Mouse (Mus musculus): Measurements from ENCODE around the gene Gne.

The Gne gene

DNA sequence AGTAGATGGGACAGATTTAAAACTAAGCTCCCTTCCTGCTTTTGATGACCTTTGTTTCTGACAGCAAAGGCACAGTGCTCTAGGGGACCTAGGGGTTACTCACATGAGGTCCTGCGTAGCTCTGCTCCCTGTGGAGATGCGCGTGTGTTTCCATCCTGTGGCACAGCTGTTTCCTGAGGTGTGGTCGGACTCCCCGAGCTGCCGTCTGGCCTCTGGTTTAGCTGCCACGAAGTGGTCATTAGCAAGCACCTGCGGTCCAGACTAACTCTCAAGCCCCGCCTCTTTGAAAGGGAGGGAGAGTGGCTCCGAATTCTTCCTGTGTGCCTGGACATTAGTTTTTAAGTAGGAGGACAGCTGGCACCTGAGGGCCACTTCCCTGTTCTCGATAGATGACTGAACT, at the start of gene Gne:
Gne (minus strand) TSS at position 233 of the 400 bp plus-strand sequence.
- DNase-seq (ENCODE audit: low spot score), result peak; percentile 42

DNA sequence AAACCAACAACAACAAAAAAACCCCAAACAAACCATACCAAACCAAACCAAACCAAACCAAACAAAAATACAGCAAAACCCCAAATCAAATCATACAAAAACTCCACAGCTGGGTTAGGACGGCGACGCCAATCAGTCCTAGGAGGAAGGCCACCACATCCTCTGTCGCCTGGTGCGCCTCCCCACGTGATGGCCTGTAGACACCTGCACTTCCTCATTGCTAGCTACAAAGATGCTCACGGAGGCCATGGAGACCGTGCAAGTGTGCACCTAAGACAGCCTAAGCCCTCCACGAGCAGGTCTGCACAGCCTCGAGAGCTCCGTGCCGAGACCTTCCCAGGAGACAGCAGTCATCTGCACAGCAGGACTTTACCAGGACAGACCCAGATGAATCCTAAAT, 42.8 kb upstream of the Gne start:
- DNase-seq (ENCODE audit: low spot score), result no peak

DNA sequence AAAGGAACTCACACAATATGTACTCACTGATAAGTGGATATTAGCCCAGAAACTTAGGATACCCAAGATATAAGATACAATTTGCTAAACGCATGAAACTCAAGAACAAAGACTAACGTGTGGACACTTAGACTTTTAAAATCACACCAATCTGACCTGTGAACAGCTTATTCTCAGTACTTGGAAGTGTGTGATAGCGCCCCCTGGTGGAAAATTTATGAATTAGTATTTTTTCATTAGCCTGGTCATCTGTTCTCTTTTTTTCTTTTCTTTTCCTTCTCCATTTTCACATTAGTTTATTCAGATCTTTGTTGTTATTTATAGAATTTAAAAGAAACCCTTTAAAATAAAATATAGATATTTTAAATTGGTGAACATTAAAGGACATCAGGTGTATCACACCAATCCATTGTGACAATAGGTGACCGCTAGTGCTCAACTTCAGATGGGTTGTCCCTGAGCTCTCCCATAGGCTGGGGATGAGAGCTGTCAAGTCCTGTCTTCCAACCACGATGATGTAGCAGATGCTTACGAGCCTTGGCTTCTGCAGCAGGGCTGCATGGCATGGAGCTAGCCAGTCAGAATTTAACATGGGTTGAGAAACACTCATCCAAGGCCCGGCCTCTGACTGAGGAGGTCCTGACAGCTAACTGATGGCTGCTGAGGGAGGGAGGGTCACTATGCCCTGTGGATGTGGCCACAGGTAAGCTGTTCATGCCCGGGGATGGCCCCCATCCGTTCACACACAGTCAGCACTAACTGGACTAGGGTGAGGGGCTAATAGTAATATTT, 35.6 kb upstream of the Gne start:
- no peak for DNase-seq (ENCODE audit: low spot score)

DNA sequence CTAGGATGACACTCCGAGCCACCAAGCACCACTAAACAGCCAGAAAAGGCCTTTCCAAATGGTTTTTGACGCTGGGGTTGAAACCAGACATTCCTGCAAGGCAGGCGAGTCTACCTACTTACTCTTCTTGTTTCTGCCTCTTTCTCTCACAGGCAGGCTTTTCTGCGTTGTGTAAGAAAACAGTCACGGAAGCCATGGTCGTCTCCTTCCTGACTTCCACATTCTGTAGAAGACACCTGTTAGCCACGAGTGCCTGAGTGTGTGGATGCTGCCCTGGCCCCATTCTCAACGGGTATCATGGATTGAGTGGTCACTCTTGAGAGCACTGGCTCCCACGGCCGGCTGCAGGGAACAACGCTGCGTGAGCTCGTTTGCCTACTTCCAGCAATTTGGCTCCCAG, 31.1 kb upstream of the Gne start:
- DNase-seq (ENCODE audit: low spot score), result no peak

DNA sequence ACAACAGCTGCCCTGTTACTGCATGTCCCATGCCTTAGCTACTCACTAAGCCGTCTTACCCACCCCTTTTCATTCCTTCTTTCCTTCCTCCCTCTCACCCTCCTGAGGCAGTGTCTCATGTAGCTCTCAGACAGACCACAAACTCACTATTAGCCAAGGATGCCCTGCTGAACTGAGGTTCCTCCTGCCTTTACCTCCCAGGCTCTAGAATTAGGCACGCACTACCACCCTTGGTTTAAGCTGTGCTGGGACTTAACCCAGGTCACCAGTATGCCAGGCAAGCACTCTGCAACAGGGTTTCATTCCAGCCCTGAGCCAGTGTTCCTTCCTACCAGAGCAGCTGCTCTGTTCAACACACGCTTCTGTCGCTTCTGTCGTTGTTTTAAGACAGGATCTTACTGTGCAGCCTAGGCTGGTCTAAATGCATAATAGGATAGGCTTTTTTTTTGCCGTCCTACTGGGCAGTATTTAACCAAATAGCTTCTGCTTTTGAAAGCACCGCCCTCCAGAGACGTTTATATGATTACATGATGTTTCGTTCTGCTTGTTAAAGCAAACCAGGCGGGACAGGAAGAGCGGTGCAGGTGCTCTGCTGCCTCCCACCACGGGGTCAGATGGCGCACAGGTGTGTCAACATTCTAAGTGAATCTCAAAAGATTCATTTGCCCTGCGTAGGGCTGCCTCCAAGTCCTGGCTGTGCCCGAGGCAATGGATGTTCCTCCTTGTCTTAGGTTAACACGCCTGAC, 29.6 kb upstream of the Gne start:
- peak; percentile 50 for DNase-seq (ENCODE audit: low spot score)

DNA sequence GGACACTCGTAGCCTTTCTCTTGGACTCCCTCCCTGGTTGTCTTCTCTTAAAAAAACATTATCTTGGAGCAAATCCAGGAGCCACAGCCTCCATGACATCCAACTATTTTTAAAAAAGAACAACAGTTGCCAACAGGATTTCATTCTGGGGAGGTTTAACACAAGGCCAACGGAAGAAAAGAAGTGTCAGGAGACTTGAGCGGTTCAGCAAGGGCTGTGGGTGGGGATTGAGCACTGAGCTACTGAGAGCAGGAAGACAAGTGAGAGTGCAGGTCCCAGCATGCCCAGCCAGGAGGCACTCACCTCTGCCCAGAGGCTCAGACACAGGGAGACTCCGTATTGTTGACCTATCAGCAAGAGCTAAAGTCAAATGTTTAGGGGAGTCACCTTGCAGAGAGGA, 28.8 kb upstream of the Gne start:
- peak; percentile 78 for DNase-seq (ENCODE audit: low spot score)

DNA sequence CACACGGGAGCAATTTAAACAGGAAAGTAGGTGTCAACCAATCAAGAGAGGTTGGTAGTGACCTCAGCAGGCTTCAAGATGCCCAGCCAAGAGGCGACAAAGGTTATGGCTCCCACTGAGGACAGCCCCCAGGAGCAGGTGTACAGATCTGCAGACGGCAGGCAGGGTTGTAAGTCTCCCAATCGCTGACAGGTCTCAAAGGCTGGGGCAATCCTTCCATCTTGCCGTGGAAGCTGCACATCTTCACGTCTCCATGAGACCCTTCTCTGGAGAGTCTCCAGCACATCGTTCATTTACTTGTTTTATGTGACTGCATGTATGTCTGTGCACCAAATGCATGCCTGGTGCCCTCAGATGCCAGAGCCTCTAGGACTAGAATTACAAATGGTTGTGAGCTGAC, 26.8 kb upstream of the Gne start:
- DNase-seq (ENCODE audit: low spot score), result no peak

DNA sequence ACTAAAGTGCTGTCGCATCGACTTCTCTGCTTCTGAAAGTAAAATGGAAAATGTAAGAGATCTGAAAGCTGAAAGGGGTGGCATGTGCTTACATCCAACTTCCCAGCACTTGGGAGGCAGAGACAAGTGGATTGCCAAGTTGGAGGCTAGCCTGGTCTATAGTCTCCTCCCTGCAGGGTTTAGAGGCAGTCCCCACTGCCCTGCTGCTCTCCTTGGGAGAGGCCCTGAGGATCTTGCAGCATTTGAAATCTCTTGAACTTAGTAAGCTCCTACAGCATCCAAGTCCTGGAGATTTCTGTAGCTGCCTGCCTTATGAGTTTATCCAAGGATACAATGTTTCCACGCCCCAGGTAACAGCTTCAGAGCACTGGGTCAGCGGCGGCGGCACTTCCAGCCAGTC, 24.3 kb upstream of the Gne start:
- no peak for DNase-seq (ENCODE audit: low spot score)

DNA sequence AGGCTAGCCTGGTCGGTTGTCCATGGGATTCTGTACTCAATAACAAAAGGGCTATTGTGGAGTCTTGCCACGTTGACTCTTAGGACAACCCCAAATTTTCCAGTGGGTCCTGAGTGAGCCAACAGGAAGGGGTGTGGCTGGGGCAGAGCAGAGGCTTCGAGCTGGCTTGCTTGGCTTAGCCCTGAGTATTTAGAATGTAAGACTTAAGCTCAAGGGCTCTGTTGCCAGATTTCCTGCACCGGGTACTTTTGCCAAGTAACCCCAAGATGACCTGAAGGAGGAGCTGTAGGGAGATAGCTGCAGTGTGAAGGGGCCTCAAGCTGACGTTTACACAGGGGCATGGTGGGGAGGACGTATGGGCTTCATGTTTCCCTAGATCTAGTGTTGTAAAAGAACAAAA, 23.4 kb upstream of the Gne start:
- peak; percentile 28 for DNase-seq (ENCODE audit: low spot score)

DNA sequence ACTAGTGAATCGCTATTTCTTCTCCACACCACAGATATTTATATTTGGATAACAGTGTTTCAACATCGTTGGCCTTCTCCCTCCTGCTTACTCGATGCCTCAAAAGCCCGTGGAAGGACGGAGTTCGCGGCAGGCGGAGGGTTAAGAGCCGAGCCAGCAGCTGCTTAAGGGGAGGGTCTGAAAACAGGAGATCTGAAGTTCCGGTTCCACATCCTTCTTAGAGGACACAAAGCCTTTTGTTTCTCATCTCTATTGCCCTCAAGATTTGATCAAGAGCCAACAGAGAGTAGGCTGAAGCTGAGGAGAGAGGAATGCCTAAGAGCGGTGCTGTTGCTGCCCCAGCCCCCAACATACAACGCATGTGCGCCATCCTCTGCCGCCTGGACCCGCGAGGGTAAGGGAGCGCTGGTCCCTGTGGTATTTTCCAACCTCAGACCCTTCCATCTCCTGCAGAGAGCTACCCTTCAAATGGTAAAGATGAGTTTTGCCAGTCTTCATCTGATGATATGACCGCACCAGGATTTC, 22.4 kb upstream of the Gne start:
- DNase-seq (ENCODE audit: low spot score), result no peak

DNA sequence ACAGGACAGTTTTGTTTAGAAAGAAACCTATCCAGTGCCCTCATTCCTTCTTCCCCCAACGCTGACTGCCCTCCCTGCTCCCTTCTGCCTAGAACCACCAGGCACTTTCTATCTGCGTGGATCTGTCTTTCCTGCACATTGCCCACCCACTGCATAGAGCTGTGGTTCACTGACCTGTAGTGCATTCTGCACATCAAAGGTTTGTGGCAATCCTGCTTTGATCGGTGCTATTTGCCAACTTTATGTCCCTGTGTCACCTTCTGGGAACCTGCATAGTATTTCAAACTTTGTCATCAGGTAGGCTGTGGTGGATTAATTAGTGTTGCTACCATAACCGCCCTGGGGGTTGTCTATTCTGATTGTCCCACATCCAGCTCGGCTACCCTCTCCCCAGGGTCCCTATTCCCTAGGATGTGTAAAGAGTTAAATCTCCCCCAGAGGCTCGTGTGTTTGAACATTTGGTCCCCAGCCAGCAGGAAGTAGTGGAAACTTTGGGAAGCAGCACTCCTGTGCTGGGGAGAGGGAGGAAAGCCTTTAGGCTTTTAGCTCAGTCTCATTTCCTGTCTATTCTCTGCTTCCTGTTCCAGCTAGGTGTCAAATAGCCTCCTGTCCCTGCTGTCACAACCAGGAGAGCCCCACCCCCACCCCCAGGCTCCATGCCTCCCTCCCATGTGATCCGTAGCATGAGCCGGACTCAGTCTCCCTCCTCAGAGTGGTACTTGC, 20.4 kb upstream of the Gne start:
- no peak for DNase-seq (ENCODE audit: low spot score)

DNA sequence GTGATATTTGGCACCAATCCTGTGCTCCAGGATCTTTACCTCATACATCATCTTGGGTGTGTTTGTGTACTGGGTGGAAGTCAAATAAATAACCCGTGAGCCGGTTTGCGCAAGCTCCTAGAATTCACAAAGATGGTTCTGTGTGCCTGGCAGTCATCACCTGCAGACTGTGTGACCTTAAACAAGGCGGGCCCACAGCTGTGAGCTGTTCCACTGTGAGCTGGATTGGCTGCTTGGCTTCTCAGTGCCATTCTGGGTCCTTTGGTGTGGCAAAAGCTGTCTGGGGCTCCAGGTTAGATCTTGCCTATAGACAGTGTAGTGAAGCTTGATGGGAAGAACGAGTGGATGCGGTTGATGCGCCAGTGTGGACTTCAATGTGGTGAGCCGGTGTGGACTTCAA, 19.6 kb upstream of the Gne start:
- DNase-seq (ENCODE audit: low spot score), result peak; percentile 41

DNA sequence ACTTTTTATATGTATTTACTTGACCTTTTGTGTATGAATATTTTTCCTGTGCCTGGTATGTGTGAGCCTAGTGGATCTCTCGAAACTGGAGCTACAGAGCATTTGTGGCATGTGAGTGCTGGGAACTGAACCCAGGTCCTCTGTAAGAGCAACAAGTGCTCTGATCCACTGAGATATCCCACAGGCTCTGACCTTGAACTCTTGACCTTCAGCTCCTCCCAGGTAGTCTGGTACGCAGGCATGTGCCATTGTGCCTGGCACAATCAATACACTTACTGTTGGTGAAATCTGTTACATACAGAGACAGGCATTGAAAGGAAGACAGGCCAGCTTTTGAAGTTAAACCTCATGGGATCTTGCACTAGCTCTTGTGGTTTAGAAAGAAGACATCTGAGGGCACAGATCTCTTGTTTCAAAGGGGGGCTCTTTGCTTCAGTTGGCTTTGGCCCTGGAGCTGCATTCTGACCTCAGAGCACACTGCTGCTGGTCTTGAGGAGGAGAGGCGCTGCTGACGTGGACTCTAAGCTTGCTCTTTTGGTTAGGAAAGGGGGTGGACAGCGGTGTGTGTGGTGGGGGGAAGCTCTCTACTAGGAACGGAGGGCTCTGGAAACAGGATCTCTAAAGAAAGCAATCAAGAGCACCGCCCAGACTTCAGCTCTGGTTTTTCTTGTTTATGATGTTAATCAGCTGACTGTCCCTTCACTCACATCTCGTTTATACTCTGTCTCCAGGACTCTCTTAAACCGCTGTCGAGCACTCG, 13.8 kb upstream of the Gne start:
- no peak for DNase-seq (ENCODE audit: low spot score)

DNA sequence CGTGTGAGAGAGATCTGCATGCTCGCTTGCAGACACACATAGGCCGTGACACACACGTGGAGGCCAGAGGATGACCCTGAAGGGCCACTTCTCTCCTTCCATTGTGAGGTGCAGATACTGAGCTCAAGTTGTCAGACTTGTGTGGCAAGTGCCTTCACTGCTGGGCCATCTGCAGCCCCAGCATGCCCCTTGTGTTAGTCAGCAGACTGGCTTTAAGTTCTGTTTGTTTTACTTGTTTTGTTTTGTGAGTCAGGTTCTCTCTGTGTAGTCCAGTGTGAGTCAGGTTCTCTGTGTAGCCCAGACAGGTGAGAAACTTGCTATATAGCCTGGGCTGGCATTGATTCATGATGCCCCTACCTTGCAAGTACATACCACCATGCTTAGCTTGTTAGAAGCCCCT, 10.5 kb upstream of the Gne start:
- peak; percentile 59 for DNase-seq (ENCODE audit: low spot score)

DNA sequence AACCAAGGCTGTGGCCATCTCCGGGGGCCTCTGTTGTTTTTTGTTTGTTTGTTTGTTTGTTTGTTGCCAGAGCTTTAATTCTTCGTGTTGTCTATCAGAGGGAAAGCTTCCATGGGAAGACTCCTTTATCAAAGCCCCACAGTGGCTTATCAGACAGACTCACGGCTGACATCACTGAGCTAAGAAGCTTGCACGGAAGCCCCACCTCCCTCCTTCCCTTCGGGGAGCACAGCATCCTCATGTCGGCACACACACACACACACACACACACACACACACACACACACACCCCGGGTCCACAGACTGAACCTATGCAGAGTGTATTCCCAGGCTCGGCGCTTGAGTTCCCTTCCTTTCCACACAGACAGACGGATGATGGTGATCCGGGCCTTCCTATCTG, 8.4 kb upstream of the Gne start:
- DNase-seq (ENCODE audit: low spot score), result no peak

DNA sequence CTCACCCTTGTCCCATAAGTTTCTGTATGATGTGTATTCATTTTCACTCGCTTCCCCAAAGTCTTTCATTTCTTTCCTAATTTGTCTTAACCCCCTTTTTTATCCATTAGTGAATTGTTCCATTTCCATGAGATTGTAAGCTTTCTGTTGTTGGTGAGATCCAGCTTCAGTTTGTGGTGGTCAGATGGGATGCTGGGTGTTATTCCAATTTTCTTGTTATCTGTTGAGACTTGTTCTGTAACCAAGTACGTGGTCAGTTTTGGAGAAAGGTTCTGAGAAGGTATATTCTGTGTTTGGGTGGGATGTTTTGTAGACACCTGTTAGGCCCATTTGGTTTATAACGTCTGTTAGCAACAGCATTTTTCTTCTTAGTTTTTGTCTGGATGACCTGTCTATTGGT, 1.6 kb upstream of the Gne start:
- no peak for DNase-seq (ENCODE audit: low spot score)

DNA sequence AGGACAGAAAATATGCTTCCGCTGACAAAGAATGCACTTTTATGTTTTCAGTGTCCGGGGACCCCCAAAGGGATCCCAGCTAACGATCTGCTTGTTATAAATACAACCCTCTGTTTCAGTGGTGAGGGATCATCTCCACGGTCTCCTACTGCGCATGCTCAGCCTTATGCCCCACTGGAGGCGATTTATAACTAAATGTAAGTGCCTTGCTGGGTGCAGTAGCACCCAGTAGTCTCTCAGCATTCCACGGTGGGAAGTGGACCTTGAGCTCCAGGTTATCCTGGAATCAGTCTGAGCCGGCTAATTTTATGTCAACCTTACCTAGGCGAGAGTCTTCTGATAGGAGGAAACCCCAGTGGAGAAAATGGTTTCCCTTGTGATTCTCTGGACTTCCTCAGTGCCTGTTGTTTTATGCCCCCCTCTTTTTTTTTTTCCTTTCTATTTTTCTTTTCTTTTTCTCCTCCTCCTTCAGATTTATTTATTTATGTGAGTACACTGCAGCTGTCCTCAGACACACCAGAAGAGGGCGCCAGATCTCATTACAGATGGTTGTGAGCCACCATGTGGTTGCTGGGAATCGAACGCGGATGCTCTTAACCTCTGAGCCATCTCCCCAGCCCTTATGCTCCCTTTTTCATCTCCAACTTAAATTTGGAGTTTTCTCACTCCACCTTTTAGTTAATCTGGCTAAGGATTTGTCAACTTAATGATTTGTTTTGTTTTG, 787 bp upstream of the Gne start:
- no peak for DNase-seq (ENCODE audit: low spot score)

DNA sequence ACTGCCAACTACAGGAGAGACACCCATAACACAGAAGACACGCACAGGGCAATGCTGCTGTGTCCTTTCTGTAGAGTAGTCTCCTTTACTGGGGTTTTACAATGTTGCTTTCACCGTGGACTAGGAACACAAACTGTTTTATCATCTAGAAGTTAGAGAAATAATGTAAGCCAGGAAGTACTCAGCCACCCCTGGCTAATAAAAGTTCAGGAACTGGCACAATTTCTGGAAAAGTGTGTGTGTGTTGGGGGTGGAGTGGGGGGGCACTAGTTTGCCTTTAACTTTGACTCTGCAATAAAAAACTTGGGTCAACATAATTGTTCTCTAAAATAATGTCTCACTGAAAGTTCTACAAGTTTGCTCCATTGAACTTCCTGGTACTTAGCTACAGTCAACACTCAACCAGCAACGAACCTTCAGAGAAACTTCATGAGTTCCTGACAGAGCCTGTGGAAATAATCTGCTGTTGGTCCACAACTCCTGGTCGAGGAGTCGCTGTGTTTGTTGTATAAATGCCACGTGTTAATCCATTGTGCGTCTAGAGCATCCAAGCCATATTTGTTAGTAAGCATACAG, 5.5 kb downstream of the Gne start:
- DNase-seq (ENCODE audit: low spot score), result no peak

DNA sequence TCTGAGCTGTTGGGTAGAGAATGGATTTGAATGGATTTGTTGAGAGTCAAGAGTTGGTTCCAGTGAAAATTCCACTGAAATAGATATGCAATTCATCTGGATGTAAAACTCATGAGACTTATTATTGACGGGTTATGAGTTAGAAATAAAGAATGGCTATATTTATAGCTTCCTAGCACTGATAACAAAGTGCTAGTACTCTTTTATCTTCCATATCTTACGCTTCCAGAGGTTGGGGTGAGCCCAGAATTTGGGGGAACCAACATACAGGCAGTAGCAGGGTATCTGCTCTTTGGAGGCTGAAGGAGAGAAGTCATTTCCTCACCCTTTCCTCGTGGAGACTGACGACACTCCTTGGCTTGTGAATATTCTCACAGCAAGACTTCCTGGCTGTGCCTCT, 9.6 kb downstream of the Gne start:
- DNase-seq (ENCODE audit: low spot score), result no peak

DNA sequence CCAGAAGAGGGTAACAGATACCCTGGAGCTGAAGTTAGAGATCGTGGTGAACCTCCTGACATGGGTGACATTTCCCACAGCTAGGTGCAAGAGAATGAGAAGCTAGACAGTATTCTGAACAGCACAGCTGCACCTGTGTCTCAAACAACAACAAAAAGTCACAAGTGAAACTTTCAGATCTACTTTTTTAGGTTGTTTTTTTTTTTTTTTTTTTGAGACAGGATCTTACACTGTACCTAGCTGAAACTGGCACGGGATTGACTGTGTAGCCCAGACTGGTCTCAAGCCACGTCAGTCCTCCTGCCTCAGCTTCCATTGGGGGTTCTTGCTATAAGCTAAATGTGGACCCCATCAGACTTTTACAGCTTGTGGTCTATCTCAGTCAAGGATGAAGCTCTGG, 10.2 kb downstream of the Gne start:
- DNase-seq (ENCODE audit: low spot score), result no peak

DNA sequence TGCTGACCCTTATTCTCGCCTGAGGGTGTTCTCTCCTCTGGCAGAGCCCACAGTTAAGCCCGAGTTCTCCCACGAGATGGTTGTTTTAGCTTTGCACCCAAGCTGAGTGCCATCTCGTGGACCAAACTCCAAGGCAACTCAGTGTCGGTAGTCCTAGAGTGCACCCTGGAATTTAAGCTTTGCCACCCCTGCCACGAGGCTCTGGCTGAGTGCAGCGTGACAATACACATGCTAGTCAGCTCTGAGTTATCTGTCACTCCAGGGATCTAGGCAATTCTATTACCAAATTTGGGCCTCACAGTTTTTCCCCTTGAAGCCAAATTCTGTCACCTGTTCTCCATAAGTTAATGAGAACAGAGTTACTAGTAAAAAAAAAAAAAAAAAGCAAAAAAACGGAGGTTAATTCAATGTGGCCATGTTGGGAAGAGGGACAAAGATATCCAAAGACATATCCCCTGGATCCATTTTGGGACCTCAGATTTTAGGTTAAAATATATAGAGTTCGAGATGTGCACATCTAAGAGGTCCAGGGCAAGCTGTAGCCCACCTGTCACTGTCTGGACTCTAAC, 11.0 kb downstream of the Gne start:
- no peak for DNase-seq (ENCODE audit: low spot score)
